Mouse (Mus musculus) small intestine, adult 2 months (tissue): Measurements from ENCODE around the gene Mrpl50. TPM values are rescaled to one million over a fixed set of nuclear protein-coding genes. Genes with fewer than 3 reads are reported as not detected.
A peak's percentile ranks its signal among the peaks of the same experiment; 100 is the strongest.

Source experiments
- H3K27ac ChIP-seq: fragments of 200-500 bp; 2 replicates; pipeline ENCODE4 v1.5.1; 2012; ENCODE audit warnings: low read depth, low read length, control low read depth, inconsistent platforms; ENCODE audit not compliant: insufficient read depth
- H3K27me3 ChIP-seq: fragments of 200-500 bp; 2 replicates; pipeline ENCODE4 v1.6.1; 2012; ENCODE audit warnings: mild to moderate bottlenecking, moderate library complexity, low read length, inconsistent platforms; ENCODE audit not compliant: control insufficient read depth, insufficient read depth
- H3K36me3 ChIP-seq: fragments of 200-500 bp; 2 replicates; pipeline ENCODE4 v1.6.1; 2012; ENCODE audit warnings: mild to moderate bottlenecking, low read length, control low read depth, inconsistent platforms; ENCODE audit not compliant: control insufficient read depth, insufficient read depth
- H3K4me1 ChIP-seq: fragments of 200-500 bp; 2 replicates; pipeline ENCODE4 v1.6.1; 2012; ENCODE audit warnings: low read length, inconsistent platforms, mixed read lengths; ENCODE audit not compliant: control insufficient read depth, insufficient read depth, insufficient read length
- H3K4me3 ChIP-seq: fragments of 200-500 bp; 2 replicates; pipeline ENCODE4 v1.5.1; 2012; ENCODE audit warnings: low read depth, mild to moderate bottlenecking, control low read depth, inconsistent platforms, low read length, moderate library complexity
- CTCF ChIP-seq: fragments of 200-500 bp; IDR thresholded peaks from 2 replicates; pipeline ENCODE4 v1.5.1; 2012; ENCODE audit warnings: low read depth, mild to moderate bottlenecking, control low read depth, inconsistent platforms, low read length, moderate library complexity, mixed read lengths; ENCODE audit not compliant: insufficient replicate concordance, insufficient read length; ENCODE audit errors: extremely low read depth
- POLR2A ChIP-seq: fragments of 200-500 bp; IDR thresholded peaks from 2 replicates; pipeline ENCODE4 v1.6.1; 2012; ENCODE audit warnings: low read depth, mild to moderate bottlenecking, control low read depth, inconsistent platforms, low read length, moderate library complexity
- WGBS: fragments of 180-500 bp; shearing (Covaris S2); methylation state at CpG from one replicate; pipeline ENCODE4 v1.1.7; 2018; 5-methylcytosine and 5-hydroxymethylcytosine counted together
- polyA plus RNA-seq: library from polyadenylated mRNA; depleted of rRNA; stranded (reverse); fragments of >200 nt; gene quantifications from 2 replicates; pipeline ENCODE4 v1.2.3, GENCODE M21; 2012; rRNA removed

Gene Mrpl50
- polyA plus RNA-seq, 1 experiment: 0.98 TPM

DNA sequence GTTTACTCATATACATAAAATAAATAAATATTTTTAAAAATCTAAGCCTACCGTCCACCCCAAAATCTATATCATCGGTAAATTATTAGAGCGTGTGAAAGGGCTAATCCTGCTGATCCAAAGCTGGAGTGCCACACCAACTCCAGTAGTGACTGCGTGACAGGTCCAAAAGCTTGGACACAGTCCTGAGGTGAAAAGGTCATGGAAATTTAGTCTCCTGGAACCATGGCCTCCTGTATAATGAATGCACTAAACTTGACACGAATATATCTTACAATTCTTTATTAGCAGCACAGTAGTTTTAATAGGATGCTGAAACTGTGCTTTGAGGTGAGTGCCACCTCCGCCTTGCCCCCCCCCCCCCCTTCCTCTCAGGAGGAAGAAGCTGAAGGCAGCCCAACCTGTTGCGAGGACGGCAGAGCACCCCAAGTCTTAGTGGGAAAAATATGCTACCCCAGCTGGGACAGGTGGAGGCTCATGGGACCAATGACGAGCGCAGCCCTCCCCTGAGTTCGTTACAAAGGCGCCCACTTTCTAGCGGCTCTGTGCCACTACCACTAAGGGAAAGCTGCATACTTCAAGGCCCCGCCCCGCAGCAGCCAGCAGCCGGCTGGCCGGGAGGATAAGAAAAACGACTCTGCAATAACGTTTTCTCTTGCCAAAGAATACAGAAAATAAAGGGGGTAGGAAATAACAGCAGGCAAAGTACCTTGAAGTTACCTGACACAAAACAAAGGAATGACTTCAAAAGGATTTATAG, 42.6 kb downstream of the Mrpl50 start:
- TF ChIP-seq POLR2A (no peak), CTCF (no peak)
- Histone ChIP-seq H3K4me1 (peaks cover 18% of the 10 kb centered on the region; the same call in 1 of the 2 replicates), H3K36me3 (peaks cover 6% of the 10 kb centered on the region; the same call in 1 of the 2 replicates), H3K4me3 (peak overlapping the region; percentile 52), H3K27ac (no peak overlapping the region), H3K27me3 (no peaks in the 10 kb centered on the region)
- WGBS: 18% methylated on average over 19 of the region's 19 CpGs

DNA sequence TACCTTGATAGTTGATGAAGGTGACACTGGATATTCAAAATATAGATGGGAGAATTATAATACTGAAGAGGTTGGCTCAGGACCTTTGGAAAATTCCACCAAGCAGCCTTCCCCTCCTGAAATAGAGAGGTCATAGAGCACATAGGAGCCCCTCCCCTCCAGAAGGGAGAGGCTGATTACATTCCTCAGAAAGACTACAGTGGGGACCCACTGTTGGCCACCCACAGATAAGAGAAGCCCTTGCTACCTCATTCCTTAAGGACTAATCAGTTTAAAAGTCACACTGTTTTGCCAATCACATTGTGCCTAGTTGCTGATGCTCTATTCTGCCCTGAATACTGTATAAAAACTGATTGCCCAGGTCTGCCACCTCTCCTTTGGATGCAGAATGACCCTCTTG, 46.3 kb downstream of the Mrpl50 start:
- Histone ChIP-seq H3K27ac (no peak overlapping the region), H3K36me3 (peaks cover 6% of the 10 kb centered on the region; the same call in 1 of the 2 replicates), H3K4me1 (peaks cover 8% of the 10 kb centered on the region; the same call in 1 of the 2 replicates), H3K27me3 (no peaks in the 10 kb centered on the region), H3K4me3 (no peak overlapping the region)
- TF ChIP-seq CTCF (no peak), POLR2A (no peak)

DNA sequence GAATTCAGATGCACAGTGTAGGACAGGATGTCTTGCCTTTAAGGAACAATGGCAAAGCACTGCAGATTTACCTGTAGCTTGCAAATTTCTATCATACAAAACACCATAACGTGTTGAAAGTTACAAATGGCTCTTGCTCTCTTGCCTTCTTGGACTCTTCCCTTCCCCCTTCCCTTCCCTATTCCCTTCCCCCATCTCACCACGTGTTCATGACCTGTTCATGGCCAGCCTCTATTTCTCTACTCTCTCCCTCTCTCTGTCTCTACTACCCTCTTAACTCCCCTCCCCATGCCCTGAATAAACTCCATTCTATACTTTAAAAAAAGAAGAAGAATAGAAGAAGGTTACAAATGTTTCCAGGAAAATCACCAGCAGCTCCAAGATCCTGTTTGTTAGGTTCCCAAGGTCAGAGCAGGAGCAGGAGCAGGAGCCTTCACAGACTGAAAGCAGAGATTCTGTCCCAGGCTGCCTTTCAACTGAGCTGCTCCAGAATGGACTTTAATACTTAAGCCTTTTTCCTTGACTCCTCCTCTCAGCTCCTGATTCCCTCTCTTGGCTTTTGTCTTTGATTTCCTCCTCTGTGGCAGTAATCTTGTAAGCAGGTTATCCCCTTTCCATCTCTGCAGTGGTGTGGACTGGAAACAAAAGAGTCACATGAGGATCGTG, 47.3 kb downstream of the Mrpl50 start, which contains the start of gene Acnat1:
Acnat1 (minus strand) TSS at position 478 of the 666 bp plus-strand sequence.
- Histone ChIP-seq H3K27me3 (no peaks in the 10 kb centered on the region), H3K4me1 (peaks cover 8% of the 10 kb centered on the region; the same call in 1 of the 2 replicates), H3K27ac (peak within 1 kb of the TSS; percentile 71), H3K4me3 (no peak within 1 kb of the TSS), H3K36me3 (peaks cover 6% of the 10 kb centered on the region; the same call in 1 of the 2 replicates)
- TF ChIP-seq POLR2A: no peak
- TF ChIP-seq CTCF: no peak
- 18% methylated on average over 3 of the region's 3 CpGs for WGBS

DNA sequence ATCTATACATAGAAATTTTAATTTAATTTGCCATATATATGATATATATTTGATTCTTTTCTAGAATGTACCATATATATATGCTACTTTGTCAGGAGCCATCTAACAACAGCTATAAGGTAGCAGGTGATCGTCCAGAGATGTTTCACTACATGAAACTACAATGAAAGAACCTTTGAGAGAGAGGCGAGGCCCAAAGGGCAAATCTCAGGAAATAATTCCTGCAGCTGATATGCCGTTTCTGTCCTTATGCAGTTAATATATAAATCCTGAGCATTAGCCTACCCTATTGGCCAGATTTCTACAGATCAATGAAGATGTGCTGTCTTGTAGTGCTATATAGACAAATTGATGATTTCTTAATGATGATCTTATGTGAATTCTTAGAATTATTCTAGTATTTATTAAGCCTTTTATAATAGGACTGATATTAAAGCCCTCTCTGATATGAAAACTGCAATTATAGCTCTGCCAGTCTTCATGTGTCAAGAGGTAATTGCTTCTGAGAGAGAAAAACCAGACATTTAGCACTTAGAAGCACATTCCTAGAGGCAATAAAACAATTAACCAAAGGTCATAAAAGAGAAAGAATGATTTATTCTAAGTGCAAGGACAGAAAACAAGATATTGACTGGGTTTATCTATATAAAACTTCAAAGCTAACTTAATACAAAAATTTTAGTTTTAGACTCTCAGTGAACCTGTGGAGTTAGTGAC, 51.3 kb downstream of the Mrpl50 start:
- no peak overlapping the region for H3K4me3 ChIP-seq
- H3K36me3 ChIP-seq: peaks cover 11% of the 10 kb centered on the region
- H3K27me3 ChIP-seq: no peaks in the 10 kb centered on the region
- 35% methylated on average over 3 of the region's 3 CpGs for WGBS
- no peak overlapping the region for H3K27ac ChIP-seq
- no peak for TF ChIP-seq CTCF
- TF ChIP-seq POLR2A: no peak
- peaks cover under 1% of the 10 kb centered on the region; the same call in 1 of the 2 replicates for H3K4me1 ChIP-seq

DNA sequence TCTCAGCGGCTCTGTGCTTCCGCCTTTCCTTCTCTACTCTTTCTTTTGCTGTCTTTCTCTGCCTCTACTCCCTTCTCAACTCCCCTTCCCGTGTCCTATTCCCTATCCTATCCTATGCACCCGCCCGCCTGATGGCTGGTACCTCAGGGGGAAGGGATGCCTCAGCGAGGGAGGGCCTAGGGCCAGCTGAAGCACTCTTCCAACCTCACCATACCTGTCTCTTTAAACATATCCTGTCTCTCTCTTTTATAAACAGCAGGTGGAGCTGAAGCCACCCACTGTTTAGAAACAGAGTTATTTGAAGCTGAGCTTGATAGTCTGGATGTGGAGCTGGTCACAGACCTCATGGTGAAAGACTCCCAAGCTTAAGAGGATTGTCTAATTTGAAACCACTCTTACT, 53.5 kb downstream of the Mrpl50 start:
- no peaks in the 10 kb centered on the region for H3K4me1 ChIP-seq
- no peak overlapping the region for H3K4me3 ChIP-seq
- H3K36me3 ChIP-seq: peaks cover 11% of the 10 kb centered on the region
- H3K27me3 ChIP-seq: no peaks in the 10 kb centered on the region
- no peak overlapping the region for H3K27ac ChIP-seq
- WGBS: 96% methylated on average over 6 of the region's 6 CpGs
- TF ChIP-seq CTCF (no peak), POLR2A (no peak)

Other genes starting within 250 kb of the Mrpl50 start
- not detected in 2 replicates for gene Acnat2, start 112.9 kb downstream of the Mrpl50 start, polyA plus RNA-seq
- 2.7 and 6.5 TPM in 2 replicates for gene Acnat1, start 47.2 kb downstream of the Mrpl50 start, polyA plus RNA-seq
- gene Baat, start 14.5 kb downstream of the Mrpl50 start, polyA plus RNA-seq: 0.39 TPM in 1 of 2 replicates, not detected in the other
- 0.08 and 0.18 TPM in 2 replicates for gene Zfp189, start 83 bp upstream of the Mrpl50 start, polyA plus RNA-seq
- 633 and 1,402 TPM in 2 replicates for gene Aldob, start 28.5 kb upstream of the Mrpl50 start, polyA plus RNA-seq
- gene Tmem246, start 76.8 kb upstream of the Mrpl50 start, polyA plus RNA-seq: 35.6 and 62.3 TPM in 2 replicates
- 3.1 and 6.8 TPM in 2 replicates for gene Rnf20, start 110.9 kb upstream of the Mrpl50 start, polyA plus RNA-seq
- not detected in 2 replicates for gene Ppp3r2, start 160.9 kb upstream of the Mrpl50 start, polyA plus RNA-seq